Mouse (Mus musculus) G1E (cell line): ENCODE measurements around the gene Hbq1a.

Experiments
- CTCF ChIP-seq: IDR thresholded peaks from 2 replicates; pipeline ENCODE4 v1.5.1; 2012; ENCODE audit warnings: low read depth, low read length, inconsistent platforms, mixed read lengths
- GATA1 ChIP-seq: IDR thresholded peaks from 2 replicates; pipeline ENCODE4 v1.6.1; 2012; ENCODE audit warnings: borderline replicate concordance, low read length, inconsistent platforms, mixed read lengths
- GATA2 ChIP-seq: IDR thresholded peaks from 2 replicates; pipeline ENCODE4 v1.6.1; 2012; ENCODE audit warnings: low read depth, low read length, inconsistent platforms, borderline replicate concordance
- POLR2AphosphoS5 ChIP-seq: IDR thresholded peaks from 2 replicates; pipeline ENCODE4 v1.6.1; 2012; ENCODE audit warnings: low read depth, low read length, inconsistent platforms; ENCODE audit not compliant: insufficient replicate concordance
- TAL1 ChIP-seq: conservative IDR thresholded peaks from 2 replicates; pipeline ENCODE4 v1.6.1; 2012; ENCODE audit warnings: low read depth, low read length, inconsistent platforms, mixed read lengths

DNA sequence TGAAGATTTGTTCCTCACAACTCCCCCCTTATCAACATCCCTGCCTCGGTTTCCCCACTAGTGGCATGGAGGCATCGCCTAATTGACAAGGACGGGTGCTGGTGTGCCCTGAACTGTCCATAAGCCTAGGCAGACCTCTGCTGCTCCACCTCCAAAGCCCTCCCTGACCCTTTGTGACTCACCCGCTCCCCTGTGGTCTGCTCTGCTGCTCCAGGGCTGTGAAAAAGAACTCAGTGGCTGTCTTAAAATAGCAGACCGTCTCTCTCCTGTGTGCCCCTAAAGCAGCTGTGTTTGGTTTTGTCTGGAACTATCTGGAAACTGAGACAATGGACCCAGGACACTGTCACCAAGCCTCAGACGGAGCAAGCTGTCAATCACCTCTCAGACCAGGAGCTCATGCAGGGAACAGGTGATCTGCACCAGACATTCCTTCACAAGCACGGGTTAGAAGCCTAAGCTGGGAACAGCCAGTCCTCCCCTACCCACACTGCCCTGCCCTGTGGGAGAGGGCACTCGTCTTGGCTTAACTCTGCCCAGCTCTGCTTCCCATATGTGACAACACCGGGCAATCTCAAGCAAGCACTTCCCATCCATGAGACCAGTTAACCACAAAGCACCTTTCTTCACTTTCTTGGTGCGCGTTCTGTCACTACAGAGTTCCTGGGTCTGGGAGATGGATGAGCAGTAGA, 20.8 kb downstream of the Hbq1a start:
- TF ChIP-seq CTCF (no peak), GATA1 (no peak), TAL1 (no peak), POLR2AphosphoS5 (no peak), GATA2 (no peak)
